Mouse (Mus musculus) heart, postnatal 0 days (tissue): ENCODE results near the gene Mrtfa.

Experiments used
- CTCF ChIP-seq: IDR thresholded peaks from 2 replicates; pipeline ENCODE4 v1.5.1; 2016; ENCODE audit warnings: antibody characterized with exemption, control low read depth, low read depth
- EP300 ChIP-seq: IDR thresholded peaks from 2 replicates; pipeline ENCODE4 v1.6.1; 2016; ENCODE audit warnings: antibody characterized with exemption, low read depth

DNA sequence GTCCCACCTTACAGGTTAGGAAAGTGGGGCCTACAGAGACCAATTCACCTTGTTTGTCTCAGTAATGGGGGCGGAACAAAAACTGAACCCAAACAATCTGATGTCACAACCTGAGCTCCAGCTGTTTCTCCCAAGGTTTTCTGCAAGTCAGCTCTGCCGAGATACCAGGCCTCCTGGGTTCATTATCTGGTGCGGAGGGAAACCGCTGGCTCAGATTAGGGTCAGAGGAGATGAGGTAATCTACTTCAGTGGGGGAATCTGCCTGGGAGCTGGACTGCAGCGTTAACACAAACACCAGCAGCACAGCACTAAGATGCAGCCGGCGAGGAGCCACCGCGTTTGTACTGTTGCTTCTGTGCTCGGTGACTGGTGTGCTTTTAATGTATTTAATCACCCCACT is 143.1 kb downstream of the Mrtfa start:
- no peak for TF ChIP-seq CTCF
- no peak for TF ChIP-seq EP300
